Mouse (Mus musculus) liver, adult 2 months (tissue): ENCODE measurements around the gene Dppa4.

ENCODE experiments used
- CTCF ChIP-seq: fragments of 200-500 bp; IDR thresholded peaks from 2 replicates; pipeline ENCODE4 v1.5.1; 2011; ENCODE audit warnings: low read depth, low read length, control low read depth
- POLR2A ChIP-seq: fragments of 200-500 bp; IDR thresholded peaks from 2 replicates; pipeline ENCODE4 v1.6.1; 2011; ENCODE audit warnings: low read length, control low read depth; ENCODE audit not compliant: insufficient read depth; ENCODE audit errors: extremely low read depth

DNA sequence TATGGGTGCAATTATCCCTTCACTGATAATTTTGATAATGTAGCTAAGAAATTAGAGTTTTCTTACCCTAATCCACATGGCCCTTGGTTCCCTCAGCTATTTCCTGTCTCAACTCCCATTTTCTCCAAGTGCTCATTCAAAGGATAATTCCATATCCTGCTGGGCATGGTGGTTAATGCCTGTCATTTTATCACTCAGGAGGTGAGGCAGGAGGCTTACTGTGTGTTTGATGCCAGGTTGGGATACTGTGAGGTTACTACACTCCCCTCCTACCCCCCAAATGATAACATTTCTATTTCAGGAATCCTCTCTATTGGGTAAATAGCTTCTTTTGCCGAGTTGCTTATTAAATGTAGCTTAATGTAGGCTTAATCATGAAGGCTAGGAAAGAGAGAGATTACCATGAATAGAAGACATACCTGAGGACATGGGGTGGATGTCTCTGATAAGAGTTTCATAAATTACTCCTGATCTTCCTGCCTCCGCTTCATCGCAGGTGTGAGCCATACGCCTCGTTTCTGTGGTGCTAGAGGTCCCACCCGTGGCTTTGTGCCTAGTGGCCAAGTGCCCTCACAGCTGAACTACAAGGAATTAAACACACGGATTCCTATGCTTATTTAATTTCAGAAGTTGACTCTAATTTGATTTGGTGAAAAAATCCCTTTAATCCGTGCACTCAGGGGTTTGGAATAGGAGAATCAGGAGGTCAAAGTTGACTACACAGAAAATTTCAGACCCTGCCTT is 40.2 kb downstream of the Dppa4 start:
- no peak for TF ChIP-seq POLR2A
- no peak for TF ChIP-seq CTCF
